Mouse (Mus musculus) liver, adult 2 months (tissue): ENCODE measurements around the gene Ptpn13. TPM values are rescaled to one million over a fixed set of nuclear protein-coding genes. Genes with fewer than 3 reads are reported as not detected.

ENCODE experiments used
- DNase-seq: peaks from one replicate; pipeline ENCODE4 v3.0.0-alpha.2; 2011; ENCODE audit warnings: low read depth, low spot score; ENCODE audit errors: extremely low read depth
- H3K27ac ChIP-seq: fragments of 200-500 bp; replicated peaks from 2 replicates; pipeline ENCODE4 v1.5.1; 2012; ENCODE audit warnings: low read depth, mild to moderate bottlenecking, control low read depth, inconsistent platforms, low read length; ENCODE audit not compliant: insufficient read depth
- H3K27me3 ChIP-seq: fragments of 200-500 bp; 2 replicates; pipeline ENCODE4 v1.6.1; 2012; ENCODE audit warnings: mild to moderate bottlenecking, moderate library complexity, low read length, inconsistent platforms; ENCODE audit not compliant: control insufficient read depth, insufficient read depth
- H3K36me3 ChIP-seq: fragments of 200-500 bp; 2 replicates; pipeline ENCODE4 v1.6.1; 2012; ENCODE audit warnings: low read length, inconsistent platforms; ENCODE audit not compliant: control insufficient read depth, insufficient read depth
- H3K4me1 ChIP-seq: fragments of 200-500 bp; 2 replicates; pipeline ENCODE4 v1.6.1; 2011; ENCODE audit warnings: low read length; ENCODE audit not compliant: control insufficient read depth, insufficient read depth
- H3K4me3 ChIP-seq: fragments of 200-500 bp; 2 replicates; pipeline ENCODE4 v1.5.1; 2011; ENCODE audit warnings: low read depth, mild to moderate bottlenecking, control low read depth, low read length, moderate library complexity; ENCODE audit not compliant: insufficient read depth
- H3K79me2 ChIP-seq: fragments of 200-500 bp; 2 replicates; pipeline ENCODE4 v1.6.1; 2012; ENCODE audit warnings: inconsistent platforms, mild to moderate bottlenecking, low read length, moderate library complexity; ENCODE audit not compliant: control insufficient read depth, insufficient read depth
- H3K9ac ChIP-seq: fragments of 200-500 bp; 2 replicates; pipeline ENCODE4 v1.6.1; 2012; ENCODE audit warnings: low read depth, mild to moderate bottlenecking, control low read depth, inconsistent platforms, low read length
- CTCF ChIP-seq: fragments of 200-500 bp; IDR thresholded peaks from 2 replicates; pipeline ENCODE4 v1.5.1; 2011; ENCODE audit warnings: low read depth, low read length, control low read depth
- POLR2A ChIP-seq: fragments of 200-500 bp; IDR thresholded peaks from 2 replicates; pipeline ENCODE4 v1.6.1; 2011; ENCODE audit warnings: low read length, control low read depth; ENCODE audit not compliant: insufficient read depth; ENCODE audit errors: extremely low read depth
- WGBS: fragments of 180-500 bp; shearing (Covaris S2); methylation state at CpG from one replicate; pipeline ENCODE4 v1.1.7; 2018; 5-methylcytosine and 5-hydroxymethylcytosine counted together
- polyA plus RNA-seq: library from polyadenylated mRNA; depleted of rRNA; stranded (reverse); fragments of >200 nt; gene quantifications from 2 replicates; pipeline ENCODE4 v1.2.3, GENCODE M21; 2012
- total RNA-seq: library from RNA; depleted of rRNA; stranded (reverse); fragments of >200 nt; gene quantifications from 2 replicates; pipeline ENCODE4 v1.2.3, GENCODE M21; 2014

Gene Ptpn13
- total and polyA plus RNA-seq, 2 experiments: 0.38 to 0.83 TPM

DNA sequence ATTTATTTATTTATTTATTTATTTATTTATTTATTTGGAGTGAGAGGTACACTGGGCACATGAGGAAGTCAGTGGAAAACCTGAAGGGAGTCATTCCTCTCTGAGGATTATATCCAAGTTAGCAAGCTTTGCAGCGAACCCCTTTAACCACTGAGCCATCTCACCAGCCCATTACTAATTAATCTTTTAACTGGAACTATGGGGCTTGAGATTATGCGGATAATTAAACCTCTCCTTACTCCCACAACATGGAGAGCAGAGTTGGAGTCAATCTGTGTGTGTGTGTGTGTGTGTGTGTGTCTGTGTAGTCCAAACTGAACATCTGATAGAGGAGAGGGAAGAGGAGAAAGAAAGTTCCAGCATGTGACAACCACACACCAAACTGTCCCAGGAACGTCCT, 10.4 kb upstream of the Ptpn13 start:
- no peak for DNase-seq
- H3K4me3 ChIP-seq: no peak overlapping the region
- TF ChIP-seq CTCF: no peak
- no peak for TF ChIP-seq POLR2A
- no peaks in the 10 kb centered on the region for H3K4me1 ChIP-seq
- H3K27ac ChIP-seq: no peak overlapping the region
- WGBS: 83% methylated on average over 3 of the region's 3 CpGs
- H3K27me3 ChIP-seq: no peaks in the 10 kb centered on the region
- no peak overlapping the region for H3K9ac ChIP-seq
- H3K36me3 ChIP-seq: no peaks in the 10 kb centered on the region
- H3K79me2 ChIP-seq: no peaks in the 10 kb centered on the region

DNA sequence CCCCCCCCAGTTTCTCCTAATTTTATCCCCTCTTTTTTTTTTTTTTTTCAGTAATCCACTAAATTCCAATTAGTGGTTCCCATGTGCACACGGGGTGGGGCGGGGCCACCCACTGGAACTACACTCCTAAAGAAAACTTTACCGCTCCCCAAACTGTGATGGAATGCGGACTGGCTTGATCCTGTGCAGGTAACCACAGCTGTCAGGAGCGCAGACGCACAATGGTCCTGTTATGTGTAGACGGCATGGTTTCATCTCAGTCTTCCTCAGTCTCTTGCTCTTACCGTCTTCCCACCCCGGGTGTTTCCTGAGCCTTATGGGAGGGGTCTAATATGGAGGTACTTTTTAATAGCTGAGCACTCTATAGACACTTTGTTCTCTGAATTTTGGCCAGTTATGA, 7.0 kb upstream of the Ptpn13 start:
- 92% methylated on average over 9 of the region's 9 CpGs for WGBS
- TF ChIP-seq POLR2A: no peak
- TF ChIP-seq CTCF: no peak

DNA sequence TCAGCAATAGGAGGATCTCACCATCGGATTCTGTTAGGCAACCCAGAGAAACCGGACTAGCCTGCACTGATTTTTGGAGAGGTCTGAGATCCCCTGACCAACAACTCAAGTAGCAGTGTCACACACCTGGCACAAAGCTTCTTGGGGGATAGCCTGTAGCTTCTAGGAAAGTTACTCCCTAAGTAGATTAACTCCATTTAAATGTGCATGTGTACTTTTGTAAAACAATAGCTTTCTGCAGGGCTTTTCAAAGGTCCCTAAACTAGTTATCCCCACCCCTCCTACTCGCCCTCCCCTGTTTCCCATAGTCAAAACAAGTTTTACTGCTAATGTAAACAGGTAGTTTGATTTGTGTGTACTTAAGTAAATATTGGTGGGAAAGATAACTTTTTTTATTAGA, 6.1 kb upstream of the Ptpn13 start:
- Histone ChIP-seq H3K36me3 (no peaks in the 10 kb centered on the region), H3K4me1 (no peaks in the 10 kb centered on the region), H3K79me2 (no peaks in the 10 kb centered on the region), H3K27ac (no peak overlapping the region), H3K4me3 (no peak overlapping the region), H3K9ac (no peak overlapping the region), H3K27me3 (no peaks in the 10 kb centered on the region)
- 79% methylated on average over 3 of the region's 3 CpGs for WGBS
- TF ChIP-seq CTCF (no peak), POLR2A (no peak)
- no peak for DNase-seq

More for the DNA sequence above, 7.0 kb upstream of the Ptpn13 start:
- Histone ChIP-seq H3K27me3 (no peaks in the 10 kb centered on the region), H3K36me3 (no peaks in the 10 kb centered on the region), H3K4me3 (no peak overlapping the region), H3K9ac (no peak overlapping the region), H3K27ac (no peak overlapping the region), H3K79me2 (no peaks in the 10 kb centered on the region), H3K4me1 (no peaks in the 10 kb centered on the region)
- DNase-seq: no peak

DNA sequence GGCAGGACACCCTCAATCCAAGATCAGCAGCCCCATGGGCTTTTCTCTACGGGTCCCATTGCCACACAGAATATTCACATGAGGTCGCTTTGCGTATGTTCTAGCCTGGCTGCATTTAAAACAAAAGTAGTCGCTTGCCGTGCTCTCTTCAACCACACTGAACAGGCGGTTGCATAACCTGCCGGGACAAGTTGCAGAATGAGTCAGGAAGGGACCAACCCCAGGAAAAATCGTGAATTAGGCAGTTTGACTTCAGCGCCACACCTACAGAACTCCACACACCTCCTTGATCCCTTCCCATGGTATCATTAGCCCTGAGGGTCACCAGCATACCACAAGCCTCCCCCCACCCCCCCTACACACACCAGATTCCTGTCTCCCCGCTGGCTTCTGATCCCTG, 4.4 kb upstream of the Ptpn13 start:
- 50% methylated on average over 10 of the region's 10 CpGs for WGBS
- Histone ChIP-seq H3K9ac (no peak overlapping the region), H3K4me3 (no peak overlapping the region), H3K27ac (no peak overlapping the region), H3K4me1 (no peaks in the 10 kb centered on the region; the same call in 1 of the 2 replicates), H3K79me2 (no peaks in the 10 kb centered on the region), H3K27me3 (no peaks in the 10 kb centered on the region), H3K36me3 (no peaks in the 10 kb centered on the region)
- DNase-seq: no peak
- no peak for TF ChIP-seq POLR2A
- no peak for TF ChIP-seq CTCF

DNA sequence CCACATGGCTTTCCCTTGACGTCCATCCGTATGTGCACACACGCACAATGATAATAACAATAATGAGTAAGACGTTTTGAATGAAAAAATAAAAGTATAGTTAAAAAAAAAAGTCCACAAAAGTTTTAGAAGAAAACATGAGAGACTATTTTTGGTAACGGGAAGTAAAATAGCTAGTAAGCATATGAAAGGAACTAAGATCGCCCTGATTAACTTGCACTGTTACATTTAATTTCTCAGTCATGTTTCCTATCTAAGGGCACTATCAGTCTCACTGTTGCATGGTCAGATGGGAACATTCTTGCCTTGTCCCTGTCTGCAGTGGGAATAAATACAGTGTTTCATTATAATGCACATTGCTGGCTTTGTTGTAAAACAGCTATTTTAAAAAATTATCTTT, 2.4 kb upstream of the Ptpn13 start:
- Histone ChIP-seq H3K9ac (no peak overlapping the region), H3K4me3 (no peak overlapping the region)
- no peak for DNase-seq

DNA sequence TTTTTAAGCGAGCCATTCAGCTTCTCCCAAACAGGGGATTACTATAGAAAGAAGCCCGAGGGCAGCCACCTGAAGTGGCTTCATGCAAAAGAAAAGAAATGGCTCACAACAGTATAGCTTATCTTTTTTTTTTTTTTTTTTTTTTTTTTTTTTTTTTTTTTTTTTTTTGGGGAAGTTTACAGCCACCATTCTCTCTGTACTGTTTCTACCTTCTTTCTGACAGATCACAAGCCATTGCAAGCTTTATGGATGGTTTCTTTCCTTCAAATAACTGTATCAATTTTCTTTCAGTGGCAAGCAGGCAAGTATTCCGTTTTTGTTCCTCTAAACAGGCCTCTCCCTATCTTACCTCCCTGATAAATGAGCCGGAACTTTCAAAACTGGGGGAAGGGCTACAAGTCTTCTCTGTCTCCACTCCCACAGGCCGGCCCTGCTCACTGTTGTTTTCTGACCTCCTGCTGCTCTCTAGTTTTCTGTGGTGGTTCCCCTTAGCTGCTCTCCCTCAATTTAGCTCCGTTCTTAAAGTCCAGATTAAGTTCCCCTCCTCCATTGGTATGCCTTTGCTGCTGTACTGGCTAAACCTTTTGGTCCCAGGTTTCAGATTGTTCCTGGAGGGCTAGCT, 1.6 kb upstream of the Ptpn13 start:
- Histone ChIP-seq H3K36me3 (no peaks in the 10 kb centered on the region), H3K4me1 (no peaks in the 10 kb centered on the region; the same call in 1 of the 2 replicates), H3K4me3 (no peak overlapping the region), H3K27ac (no peak overlapping the region), H3K27me3 (no peaks in the 10 kb centered on the region), H3K9ac (no peak overlapping the region), H3K79me2 (no peaks in the 10 kb centered on the region)
- no peak for DNase-seq
- TF ChIP-seq POLR2A (no peak), CTCF (no peak)
- 58% methylated on average over 6 of the region's 6 CpGs for WGBS

More for the DNA sequence above, 2.4 kb upstream of the Ptpn13 start:
- Histone ChIP-seq H3K79me2 (no peaks in the 10 kb centered on the region), H3K4me1 (no peaks in the 10 kb centered on the region; the same call in 1 of the 2 replicates), H3K27ac (no peak overlapping the region), H3K27me3 (no peaks in the 10 kb centered on the region), H3K36me3 (no peaks in the 10 kb centered on the region)
- TF ChIP-seq CTCF (no peak), POLR2A (no peak)
- WGBS: 87% methylated on average over 6 of the region's 6 CpGs
